Mouse (Mus musculus) adrenal gland, adult 2 months (tissue): ENCODE measurements at regions not wholly inside any gene's neighbourhood (a gene's known extent, or its start where the extent isn't known, plus 50 kb on each side); places are given as distances from the start of the nearest gene placed in this dataset.
A peak's percentile ranks its signal among the peaks of the same experiment; 100 is the strongest.

Experiments
- DNase-seq: peaks from one replicate; pipeline ENCODE4 v3.0.0; 2021

- no peak for DNase-seq
Observed at GRCm38 (mm10) chr2:178805283-178805682, 375.0 kb downstream of the Cdh26 start.

- DNase-seq, result no peak
Observed at GRCm38 (mm10) chr2:178821552-178821951, 391.2 kb downstream of the Cdh26 start.

GRCm38 (mm10) chr2:178830313-178830712, 400.0 kb downstream of the Cdh26 start:
- DNase-seq, result no peak

- DNase-seq, result no peak
Observed at GRCm38 (mm10) chr2:178834986-178835385, 404.7 kb downstream of the Cdh26 start.

GRCm38 (mm10) chr2:178838571-178838970, 408.2 kb downstream of the Cdh26 start:
- DNase-seq, result no peak

- DNase-seq, result no peak
Observed at GRCm38 (mm10) chr2:178840975-178841374, 410.6 kb downstream of the Cdh26 start.

- DNase-seq, result no peak
Observed at GRCm38 (mm10) chr2:178842595-178842994, 412.3 kb downstream of the Cdh26 start.

- no peak for DNase-seq
Observed at GRCm38 (mm10) chr2:178843458-178843857, 413.1 kb downstream of the Cdh26 start.

GRCm38 (mm10) chr2:178844561-178844960, 414.2 kb downstream of the Cdh26 start:
- no peak for DNase-seq

- DNase-seq, result no peak
Observed at GRCm38 (mm10) chr2:178850320-178850719, 420.0 kb downstream of the Cdh26 start.

GRCm38 (mm10) chr2:178850769-178851168, 420.4 kb downstream of the Cdh26 start:
- DNase-seq, result no peak

- no peak for DNase-seq
Observed at GRCm38 (mm10) chr2:178854012-178854411, 423.7 kb downstream of the Cdh26 start.

- no peak for DNase-seq
Observed at GRCm38 (mm10) chr2:178854760-178855159, 424.4 kb downstream of the Cdh26 start.

- DNase-seq, result no peak
Observed at GRCm38 (mm10) chr2:178862620-178863019, 432.3 kb downstream of the Cdh26 start.

- peak; percentile 6 for DNase-seq
Observed at GRCm38 (mm10) chr2:178867086-178867485, 436.8 kb downstream of the Cdh26 start.

- DNase-seq, result no peak
Observed at GRCm38 (mm10) chr2:178869160-178869559, 438.8 kb downstream of the Cdh26 start.

- no peak for DNase-seq
Observed at GRCm38 (mm10) chr2:178878436-178878835, 448.1 kb downstream of the Cdh26 start.

GRCm38 (mm10) chr2:178885686-178886085, 455.4 kb downstream of the Cdh26 start:
- peak; percentile 38 for DNase-seq

GRCm38 (mm10) chr2:178888704-178889103, 458.4 kb downstream of the Cdh26 start:
- DNase-seq, result no peak

GRCm38 (mm10) chr2:178902397-178902796, 472.1 kb downstream of the Cdh26 start:
- DNase-seq, result no peak

- no peak for DNase-seq
Observed at GRCm38 (mm10) chr2:178909325-178909724, 479.0 kb downstream of the Cdh26 start.

GRCm38 (mm10) chr2:178911646-178912045, 481.3 kb downstream of the Cdh26 start:
- DNase-seq, result no peak

- no peak for DNase-seq
Observed at GRCm38 (mm10) chr2:178916316-178917033, 486.1 kb downstream of the Cdh26 start.

- no peak for DNase-seq
Observed at GRCm38 (mm10) chr2:178924456-178925115, 494.3 kb downstream of the Cdh26 start.
